Mouse (Mus musculus): ENCODE measurements around the gene Mrpl37.
A peak's percentile ranks its signal among the peaks of the same experiment; 100 is the strongest.
"Not testable (repeated sequence)": the region's sequence is repeated elsewhere in the genome, so short reads cannot be mapped to it uniquely, and the experiment has no call there.

Gene Mrpl37

GRCm38 (mm10) chr4:107066252-107067124 lies at the start of gene Mrpl37, which contains the start of gene Cyb5rl:
Gene Mrpl37 (minus strand): TSS chr4:107066868.
Gene Cyb5rl (plus strand): TSS chr4:107066988.
- DNase-seq = peak; percentile 98

- no peak for DNase-seq
Observed at GRCm38 (mm10) chr4:107114278-107114677, 47.6 kb upstream of the Mrpl37 start.

GRCm38 (mm10) chr4:107109181-107109580 lies 42.5 kb upstream of the Mrpl37 start:
- not testable (repeated sequence) for DNase-seq

GRCm38 (mm10) chr4:107108291-107108731 lies 41.6 kb upstream of the Mrpl37 start:
- DNase-seq = peak; percentile 50

- no peak for DNase-seq
Observed at GRCm38 (mm10) chr4:107106777-107107176, 40.1 kb upstream of the Mrpl37 start.

- DNase-seq = no peak
Observed at GRCm38 (mm10) chr4:107102220-107102619, 35.6 kb upstream of the Mrpl37 start.

- DNase-seq = no peak
Observed at GRCm38 (mm10) chr4:107098791-107099525, 32.3 kb upstream of the Mrpl37 start.

- no peak for DNase-seq
Observed at GRCm38 (mm10) chr4:107098375-107098774, 31.7 kb upstream of the Mrpl37 start.

- no peak for DNase-seq
Observed at GRCm38 (mm10) chr4:107097871-107098270, 31.2 kb upstream of the Mrpl37 start.

GRCm38 (mm10) chr4:107096841-107097373 lies 30.2 kb upstream of the Mrpl37 start, which contains the start of gene Cdcp2:
Gene Cdcp2 (plus strand): TSS chr4:107096891.
- DNase-seq = no peak

- DNase-seq = peak; percentile 57
Observed at GRCm38 (mm10) chr4:107096043-107096442, 29.4 kb upstream of the Mrpl37 start.

- no peak for DNase-seq
Observed at GRCm38 (mm10) chr4:107094484-107095187, 28.0 kb upstream of the Mrpl37 start.

GRCm38 (mm10) chr4:107091696-107092095 lies 25.0 kb upstream of the Mrpl37 start:
- DNase-seq = no peak

- DNase-seq = peak; percentile 84
Observed at GRCm38 (mm10) chr4:107084858-107085257, 18.2 kb upstream of the Mrpl37 start.

- no peak for DNase-seq
Observed at GRCm38 (mm10) chr4:107084343-107084742, 17.7 kb upstream of the Mrpl37 start.

GRCm38 (mm10) chr4:107083126-107083525 lies 16.5 kb upstream of the Mrpl37 start:
- no peak for DNase-seq

- DNase-seq = no peak
Observed at GRCm38 (mm10) chr4:107082185-107082584, 15.5 kb upstream of the Mrpl37 start.

- DNase-seq = no peak
Observed at GRCm38 (mm10) chr4:107079716-107080115, 13.0 kb upstream of the Mrpl37 start.

GRCm38 (mm10) chr4:107078894-107079293 lies 12.2 kb upstream of the Mrpl37 start:
- no peak for DNase-seq

GRCm38 (mm10) chr4:107075456-107075855 lies 8.8 kb upstream of the Mrpl37 start:
- peak; percentile 83 for DNase-seq

- no peak for DNase-seq
Observed at GRCm38 (mm10) chr4:107072343-107072742, 5.7 kb upstream of the Mrpl37 start.

GRCm38 (mm10) chr4:107067151-107067840 lies 628 bp upstream of the Mrpl37 start:
- DNase-seq = no peak
